Mouse (Mus musculus) heart, postnatal 0 days (tissue): ENCODE data around the gene Gm5105.

Experiments
- CTCF ChIP-seq: IDR thresholded peaks from 2 replicates; pipeline ENCODE4 v1.5.1; 2016; ENCODE audit warnings: antibody characterized with exemption, control low read depth, low read depth
- EP300 ChIP-seq: IDR thresholded peaks from 2 replicates; pipeline ENCODE4 v1.6.1; 2016; ENCODE audit warnings: antibody characterized with exemption, low read depth

DNA sequence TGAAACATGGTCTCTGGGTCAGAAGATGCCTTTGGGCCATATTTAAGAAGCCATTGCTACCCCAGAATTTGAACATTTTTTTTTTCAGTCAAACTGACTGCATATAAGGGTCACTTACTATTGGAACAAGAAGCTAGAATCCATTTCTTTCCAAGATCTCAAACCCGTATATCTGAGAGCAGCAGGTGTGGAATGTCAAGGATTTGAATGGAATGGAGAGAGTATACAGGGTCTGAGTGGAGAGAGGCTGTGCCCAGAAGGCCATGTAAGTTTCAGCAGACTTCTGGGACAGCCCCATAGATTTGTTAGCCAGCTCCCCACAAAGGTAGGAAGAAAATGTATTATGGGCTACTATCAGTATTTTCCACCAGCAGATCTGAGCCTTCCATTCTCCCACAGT lies 11.5 kb upstream of the Gm5105 start:
- TF ChIP-seq CTCF (no peak), EP300 (no peak)
